Mouse (Mus musculus) MEL (cell line): Measurements from ENCODE around the gene Tmem132d. TPM values are rescaled to one million over a fixed set of nuclear protein-coding genes. Genes with fewer than 3 reads are reported as not detected.

Source experiments
- DNase-seq: peaks from one replicate; pipeline ENCODE4 v3.0.0; 2011; ENCODE audit warnings: low read depth, low spot score
- H3K27ac ChIP-seq: 2 replicates; pipeline ENCODE4 v1.5.1; 2012; ENCODE audit warnings: low read depth, mild to moderate bottlenecking, control low read depth, low read length, moderate library complexity; ENCODE audit not compliant: control insufficient read depth
- H3K27me3 ChIP-seq, 2 experiments: fragments of 150-350 bp in 1 of 2; sonication (generic) in 1 of 2; 2 replicates each; pipeline ENCODE4 v1.6.1; 2012; ENCODE audit warnings: low read length in 2 of 2, mild to moderate bottlenecking in 2 of 2, improper control_type of control experiment in 1 of 2, moderate library complexity in 1 of 2; ENCODE audit not compliant: insufficient read depth in 2 of 2, control insufficient read depth in 1 of 2
- H3K36me3 ChIP-seq, 2 experiments: 2 replicates each; pipeline ENCODE4 v1.6.1; 2012 to 2014; ENCODE audit warnings: low read length in 2 of 2, improper control_type of control experiment in 1 of 2, inconsistent platforms in 1 of 2, mild to moderate bottlenecking in 1 of 2; ENCODE audit not compliant: insufficient read depth in 2 of 2, control insufficient read depth in 1 of 2
- H3K4me1 ChIP-seq, 2 experiments: fragments of 150-350 bp in 1 of 2; sonication (generic) in 1 of 2; 2 replicates each; pipeline ENCODE4 v1.6.1; 2012; ENCODE audit warnings: low read length in 2 of 2, improper control_type of control experiment in 1 of 2, mild to moderate bottlenecking in 1 of 2; ENCODE audit not compliant: insufficient read depth in 2 of 2, control insufficient read depth in 1 of 2
- H3K4me3 ChIP-seq, 2 experiments: fragments of 150-350 bp in 1 of 2; sonication (generic) in 1 of 2; 2 replicates each; pipeline ENCODE4 v1.5.1; 2012; ENCODE audit warnings: low read depth in 2 of 2, low read length in 2 of 2, mild to moderate bottlenecking in 2 of 2, moderate library complexity in 2 of 2, control low read depth in 1 of 2, improper control_type of control experiment in 1 of 2; ENCODE audit not compliant: control insufficient read depth in 1 of 2, insufficient read depth in 1 of 2
- H3K79me2 ChIP-seq: 2 replicates; pipeline ENCODE4 v1.6.1; 2012; ENCODE audit warnings: mild to moderate bottlenecking, low read length, moderate library complexity; ENCODE audit not compliant: control insufficient read depth, poor library complexity, insufficient read depth
- H3K9ac ChIP-seq: 2 replicates; pipeline ENCODE4 v1.6.1; 2012; ENCODE audit warnings: low read depth, mild to moderate bottlenecking, control low read depth, low read length, moderate library complexity; ENCODE audit not compliant: control insufficient read depth, poor library complexity, severe bottlenecking
- H3K9me3 ChIP-seq: fragments of 150-350 bp; sonication (generic); replicated peaks from 2 replicates; pipeline ENCODE4 v1.6.1; 2012; ENCODE audit warnings: mild to moderate bottlenecking, low read length, improper control_type of control experiment, moderate library complexity; ENCODE audit not compliant: insufficient read depth
- CHD1 ChIP-seq: IDR thresholded peaks from 2 replicates; pipeline ENCODE4 v1.6.1; 2012; ENCODE audit warnings: low read depth, mild to moderate bottlenecking, inconsistent platforms, low read length, improper control_type of control experiment
- CTCF ChIP-seq, 3 experiments: IDR thresholded peaks in 2 of 3; conservative IDR thresholded peaks in 1 of 3; 2 replicates each; pipeline ENCODE4 v1.5.1; 2011 to 2012; ENCODE audit warnings: low read length in 3 of 3, low read depth in 2 of 3, mild to moderate bottlenecking in 2 of 3, improper control_type of control experiment in 1 of 3, inconsistent platforms in 1 of 3, mixed read lengths in 1 of 3, moderate library complexity in 1 of 3; ENCODE audit not compliant: control insufficient read depth in 1 of 3, insufficient read depth in 1 of 3, poor library complexity in 1 of 3, severe bottlenecking in 1 of 3
- E2F4 ChIP-seq: IDR thresholded peaks from 2 replicates; pipeline ENCODE4 v1.6.1; 2011; ENCODE audit warnings: low read depth, low read length, improper control_type of control experiment, borderline replicate concordance
- ELF1 ChIP-seq: IDR thresholded peaks from 2 replicates; pipeline ENCODE4 v1.6.1; 2014; ENCODE audit warnings: low read depth, mild to moderate bottlenecking, inconsistent platforms, low read length, improper control_type of control experiment, moderate library complexity
- EP300 ChIP-seq, 2 experiments: IDR thresholded peaks; 2 replicates each; pipeline ENCODE4 v1.6.1; 2011; ENCODE audit warnings: improper control_type of control experiment in 2 of 2, low read length in 2 of 2, low read depth in 1 of 2, mild to moderate bottlenecking in 1 of 2
- GATA1 ChIP-seq: IDR thresholded peaks from 2 replicates; pipeline ENCODE4 v1.6.1; 2011; ENCODE audit warnings: low read depth, low read length, improper control_type of control experiment
- HCFC1 ChIP-seq: IDR thresholded peaks from 2 replicates; pipeline ENCODE4 v1.6.1; 2012; ENCODE audit warnings: low read depth, mild to moderate bottlenecking, inconsistent platforms, low read length, improper control_type of control experiment, moderate library complexity
- MEF2A ChIP-seq: IDR thresholded peaks from 2 replicates; pipeline ENCODE4 v1.6.1; 2014; ENCODE audit warnings: low read depth, mild to moderate bottlenecking, inconsistent platforms, low read length, improper control_type of control experiment; ENCODE audit not compliant: poor library complexity, insufficient replicate concordance, severe bottlenecking; ENCODE audit errors: extremely low read depth
- NELFE ChIP-seq: IDR thresholded peaks from 2 replicates; pipeline ENCODE4 v1.6.1; 2011; ENCODE audit warnings: low read depth, low read length, improper control_type of control experiment
- NRF1 ChIP-seq: IDR thresholded peaks from 2 replicates; pipeline ENCODE4 v1.6.1; 2014; ENCODE audit warnings: low read depth, mild to moderate bottlenecking, inconsistent platforms, low read length, improper control_type of control experiment, moderate library complexity; ENCODE audit not compliant: poor library complexity, insufficient read depth, severe bottlenecking
- POLR2A ChIP-seq, 2 experiments: IDR thresholded peaks; 2 replicates each; pipeline ENCODE4 v1.6.1; 2011 to 2012; ENCODE audit warnings: low read length in 2 of 2, mild to moderate bottlenecking in 2 of 2, control low read depth in 1 of 2, improper control_type of control experiment in 1 of 2, low read depth in 1 of 2, moderate library complexity in 1 of 2; ENCODE audit not compliant: control insufficient read depth in 1 of 2, insufficient read depth in 1 of 2, poor library complexity in 1 of 2
- POLR2AphosphoS2 ChIP-seq: IDR thresholded peaks from 2 replicates; pipeline ENCODE4 v1.6.1; 2011; ENCODE audit warnings: low read length, improper control_type of control experiment
- POLR2AphosphoS5 ChIP-seq: IDR thresholded peaks from 2 replicates; pipeline ENCODE4 v1.6.1; 2012; ENCODE audit warnings: low read depth, borderline replicate concordance, mild to moderate bottlenecking, inconsistent platforms, low read length, moderate library complexity, mixed read lengths
- RCOR1 ChIP-seq: IDR thresholded peaks from 2 replicates; pipeline ENCODE4 v1.6.1; 2012; ENCODE audit warnings: low read depth, mild to moderate bottlenecking, inconsistent platforms, low read length, improper control_type of control experiment
- TAL1 ChIP-seq: IDR thresholded peaks from 2 replicates; pipeline ENCODE4 v1.6.1; 2012; ENCODE audit warnings: mild to moderate bottlenecking, inconsistent platforms, low read length, moderate library complexity, mixed read lengths
- TBP ChIP-seq: IDR thresholded peaks from 2 replicates; pipeline ENCODE4 v1.8.0; 2011; ENCODE audit warnings: low read depth, low read length, improper control_type of control experiment
- TCF12 ChIP-seq: IDR thresholded peaks from 2 replicates; pipeline ENCODE4 v1.6.1; 2014; ENCODE audit warnings: low read depth, mild to moderate bottlenecking, inconsistent platforms, low read length, improper control_type of control experiment, moderate library complexity
- USF1 ChIP-seq: IDR thresholded peaks from 2 replicates; pipeline ENCODE4 v1.6.1; 2014; ENCODE audit warnings: low read depth, mild to moderate bottlenecking, inconsistent platforms, low read length, improper control_type of control experiment, moderate library complexity
- USF2 ChIP-seq, 2 experiments: IDR thresholded peaks; 2 replicates each; pipeline ENCODE4 v1.6.1; 2011 to 2012; ENCODE audit warnings: improper control_type of control experiment in 2 of 2, low read length in 2 of 2, borderline replicate concordance in 1 of 2, inconsistent platforms in 1 of 2, low read depth in 1 of 2, mild to moderate bottlenecking in 1 of 2; ENCODE audit not compliant: insufficient read depth in 1 of 2
- ZKSCAN1 ChIP-seq: IDR thresholded peaks from 2 replicates; pipeline ENCODE4 v1.6.1; 2012; ENCODE audit warnings: low read depth, mild to moderate bottlenecking, inconsistent platforms, low read length, improper control_type of control experiment, moderate library complexity
- ZMIZ1 ChIP-seq: IDR thresholded peaks from 2 replicates; pipeline ENCODE4 v1.6.1; 2012; ENCODE audit warnings: low read depth, mild to moderate bottlenecking, inconsistent platforms, low read length, improper control_type of control experiment, moderate library complexity
- ZNF384 ChIP-seq: IDR thresholded peaks from 2 replicates; pipeline ENCODE4 v1.6.1; 2012; ENCODE audit warnings: low read depth, mild to moderate bottlenecking, inconsistent platforms, low read length, improper control_type of control experiment
- polyA plus RNA-seq, 2 experiments: library from polyadenylated mRNA; stranded (reverse) in 1 of 2; unstranded in 1 of 2; fragments of >175 nt in 1 of 2; fragments of >200 nt in 1 of 2; gene quantifications; 2 replicates each; pipeline versions ENCODE4 v1.2.1 to v1.2.4; 2012; ENCODE audit warnings: low replicate concordance in 2 of 2, low read depth in 1 of 2; ENCODE audit not compliant: insufficient read length in 2 of 2, insufficient read depth in 1 of 2, missing spikeins in 1 of 2
- total RNA-seq: library from RNA; depleted of rRNA; stranded (reverse); fragments of 300-350 nt; gene quantifications from 2 replicates; pipeline ENCODE4 v1.2.3, GENCODE M21; 2012

Tmem132d gene
- total and polyA plus RNA-seq, 3 experiments = not detected

DNA sequence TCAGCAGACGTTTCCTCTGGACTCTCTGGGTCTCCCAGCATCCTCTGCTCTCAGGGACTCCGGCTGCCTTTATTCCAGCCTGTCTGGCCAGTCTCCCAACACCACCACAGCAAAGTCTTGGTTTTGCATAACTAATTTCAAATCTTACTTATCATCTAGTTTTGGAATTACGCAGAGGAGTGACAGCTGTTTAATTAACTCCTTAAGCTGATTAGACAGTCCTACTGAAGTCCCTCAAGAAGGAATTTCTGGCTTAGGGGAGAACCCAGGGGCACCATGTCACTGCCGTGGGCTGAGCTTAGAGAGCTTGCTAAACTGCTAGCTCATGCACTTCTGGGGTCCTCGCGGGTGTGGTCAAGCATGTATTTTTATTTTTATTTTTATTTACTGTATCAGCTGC is 558.4 kb downstream of the Tmem132d start:
- no peak overlapping the region for H3K27ac ChIP-seq
- no peak overlapping the region for H3K4me3 ChIP-seq
- no peaks in the 10 kb centered on the region for H3K79me2 ChIP-seq
- no peaks in the 10 kb centered on the region for H3K9me3 ChIP-seq
- no peaks in the 10 kb centered on the region for H3K4me1 ChIP-seq
- no peaks in the 10 kb centered on the region for H3K36me3 ChIP-seq
- TF ChIP-seq CTCF (IDR thresholded peaks at IDR 0.05 in 2 of 3, conservative IDR thresholded peaks at IDR 0.05 in 1 of 3; ENCODE audit: control insufficient read depth in 1 of 3, insufficient read depth in 1 of 3, low read depth in 2 of 3, low read length in 3 of 3, poor library complexity in 1 of 3, severe bottlenecking in 1 of 3) (no peak), HCFC1 (no peak), POLR2AphosphoS5 (no peak), E2F4 (no peak), USF2 (IDR thresholded peaks at IDR 0.05; ENCODE audit: borderline replicate concordance in 1 of 2, insufficient read depth in 1 of 2, low read depth in 1 of 2, low read length in 2 of 2) (no peak)
- H3K27me3 ChIP-seq = no peaks in the 10 kb centered on the region
- H3K9ac ChIP-seq = no peak overlapping the region
- no peak for DNase-seq

DNA sequence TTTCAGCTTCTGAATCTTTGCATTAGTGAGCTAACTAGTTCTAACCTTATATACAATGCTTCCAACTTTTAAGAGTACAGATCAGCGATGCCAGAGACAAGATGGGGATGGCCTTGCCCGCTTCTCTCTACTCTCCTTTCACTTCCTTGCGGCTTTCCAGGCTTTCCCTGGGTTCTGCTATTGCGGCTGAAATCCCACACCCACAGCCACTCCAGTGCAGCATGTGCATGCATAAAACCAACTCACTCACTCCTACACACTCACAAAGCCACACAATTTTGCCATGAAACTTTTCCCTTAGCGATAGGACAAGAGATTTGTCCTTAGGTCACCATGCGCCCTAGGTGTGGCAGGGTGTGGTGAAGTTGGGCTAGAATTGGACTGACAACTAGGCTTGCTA is 567.7 kb downstream of the Tmem132d start:
- Histone ChIP-seq H3K9me3 (no peaks in the 10 kb centered on the region), H3K79me2 (no peaks in the 10 kb centered on the region), H3K4me3 (no peak overlapping the region), H3K27ac (no peak overlapping the region), H3K36me3 (no peaks in the 10 kb centered on the region), H3K9ac (no peak overlapping the region), H3K4me1 (no peaks in the 10 kb centered on the region), H3K27me3 (no peaks in the 10 kb centered on the region)
- no peak for DNase-seq
- no peak for TF ChIP-seq CHD1
- no peak for TF ChIP-seq ZNF384
- no peak for TF ChIP-seq EP300 (IDR thresholded peaks at IDR 0.05; ENCODE audit: low read depth in 1 of 2, low read length in 2 of 2)
- no peak for TF ChIP-seq CTCF (IDR thresholded peaks at IDR 0.05 in 2 of 3, conservative IDR thresholded peaks at IDR 0.05 in 1 of 3; ENCODE audit: control insufficient read depth in 1 of 3, insufficient read depth in 1 of 3, low read depth in 2 of 3, low read length in 3 of 3, poor library complexity in 1 of 3, severe bottlenecking in 1 of 3)
- no peak for TF ChIP-seq TBP
- TF ChIP-seq E2F4 = no peak
- no peak for TF ChIP-seq RCOR1
- TF ChIP-seq POLR2A (IDR thresholded peaks at IDR 0.05; ENCODE audit: control insufficient read depth in 1 of 2, insufficient read depth in 1 of 2, low read depth in 1 of 2, low read length in 2 of 2, poor library complexity in 1 of 2) = no peak

DNA sequence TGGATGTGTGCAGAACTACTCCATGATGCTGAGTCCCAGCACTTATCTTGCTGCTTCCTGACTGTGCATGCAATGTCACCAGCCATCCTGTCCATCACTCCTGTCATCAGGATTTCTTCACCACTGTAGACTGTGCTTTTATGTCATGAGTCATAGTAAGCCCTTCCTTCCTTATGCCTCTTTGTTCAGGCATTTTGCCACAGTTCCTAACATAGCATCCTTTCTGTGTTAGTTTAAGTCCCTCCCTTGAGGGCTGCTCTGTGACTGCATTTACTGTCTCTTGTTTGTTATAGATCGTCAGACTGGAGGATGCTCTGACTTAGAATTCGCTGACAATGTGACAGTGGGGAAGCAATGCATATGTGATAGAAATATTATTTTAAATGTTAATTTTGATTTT is 573.2 kb downstream of the Tmem132d start:
- Histone ChIP-seq H3K9ac (no peak overlapping the region), H3K27me3 (no peaks in the 10 kb centered on the region), H3K36me3 (no peaks in the 10 kb centered on the region), H3K79me2 (no peaks in the 10 kb centered on the region), H3K4me3 (no peak overlapping the region), H3K4me1 (no peaks in the 10 kb centered on the region), H3K27ac (no peak overlapping the region), H3K9me3 (no peaks in the 10 kb centered on the region)
- no peak for DNase-seq
- TF ChIP-seq NELFE (no peak), GATA1 (no peak), E2F4 (no peak), ZNF384 (no peak), TAL1 (no peak), CTCF (IDR thresholded peaks at IDR 0.05 in 2 of 3, conservative IDR thresholded peaks at IDR 0.05 in 1 of 3; ENCODE audit: control insufficient read depth in 1 of 3, insufficient read depth in 1 of 3, low read depth in 2 of 3, low read length in 3 of 3, poor library complexity in 1 of 3, severe bottlenecking in 1 of 3) (no peak), TBP (no peak), TCF12 (no peak), NRF1 (no peak), MEF2A (no peak), USF1 (no peak), ELF1 (no peak), POLR2AphosphoS2 (no peak), ZMIZ1 (no peak), ZKSCAN1 (no peak)
